Mouse (Mus musculus): ENCODE data around the gene Coro2b.
"Not testable (repeated sequence)": the region's sequence is repeated elsewhere in the genome, so short reads cannot be mapped to it uniquely, and the experiment has no call there.

Gene Coro2b

DNA sequence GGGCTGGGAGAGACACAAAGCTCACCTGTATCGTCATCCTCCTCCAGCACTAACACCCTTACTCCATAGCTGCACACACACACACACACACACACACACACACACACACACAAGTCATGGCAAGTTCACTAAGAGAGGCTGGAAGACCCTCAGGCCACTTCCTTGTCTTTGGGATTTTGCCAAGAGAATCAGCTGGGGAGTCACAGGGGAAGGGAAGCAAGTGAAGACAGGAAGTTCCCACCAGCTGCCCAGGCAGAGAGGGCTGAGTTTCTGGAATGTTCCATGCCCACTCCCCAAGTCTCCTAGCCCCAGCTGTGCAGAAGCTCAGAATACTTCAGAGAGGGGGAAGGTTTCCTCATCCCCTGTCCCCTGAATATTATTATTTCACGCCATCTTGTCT, 62.6 kb downstream of the Coro2b start:
- ATAC-seq (ENCODE audit: low TSS enrichment) = no peak

- no peak for ATAC-seq (ENCODE audit: low TSS enrichment)
Observed at GRCm38 (mm10) chr9:62471541-62472189, 65.2 kb downstream of the Coro2b start.

GRCm38 (mm10) chr9:62471041-62471440, 65.8 kb downstream of the Coro2b start:
- no peak for ATAC-seq (ENCODE audit: low TSS enrichment)

DNA sequence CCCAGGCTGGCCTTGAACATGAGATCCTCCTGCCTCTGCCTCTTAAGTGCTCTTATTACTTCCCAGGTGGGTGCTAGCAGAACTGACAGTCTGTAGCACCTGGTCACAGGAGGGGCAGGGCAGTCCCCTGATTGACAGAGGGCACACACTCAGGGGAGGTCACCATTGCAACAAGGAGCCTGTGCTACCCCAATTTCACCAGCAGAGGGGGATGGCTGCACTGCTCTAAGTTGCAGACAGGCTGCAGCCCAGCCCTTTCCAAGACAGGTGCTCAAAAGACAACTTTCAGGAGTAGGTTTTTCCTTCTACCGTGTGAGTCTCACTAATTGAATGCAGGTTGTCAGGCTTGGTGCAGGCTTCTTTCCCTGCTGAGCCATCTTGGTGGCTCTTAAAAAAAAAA, 66.4 kb downstream of the Coro2b start:
- peak; percentile 56; the same call in 1 of the 2 replicates for ATAC-seq (ENCODE audit: low TSS enrichment)

DNA sequence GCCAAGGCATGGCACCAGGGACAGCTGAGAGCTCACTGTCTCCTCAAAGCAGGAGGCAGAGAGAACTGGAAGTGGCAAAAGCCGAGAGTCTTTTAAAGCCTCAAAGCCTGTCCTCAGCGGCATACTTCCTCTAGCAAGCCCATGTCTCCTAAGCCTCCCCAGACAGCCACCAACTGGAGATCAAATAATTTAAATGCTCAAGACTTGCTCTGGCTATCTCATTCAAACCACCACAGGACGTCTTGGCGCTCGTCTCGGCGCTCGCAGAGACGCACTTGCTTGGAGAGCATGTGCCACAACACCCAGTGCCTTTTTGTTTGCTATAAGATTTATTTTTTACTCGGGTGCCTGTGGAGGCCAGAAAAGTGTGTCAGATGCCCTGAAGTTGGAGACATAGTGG, 67.1 kb downstream of the Coro2b start:
- no peak for ATAC-seq (ENCODE audit: low TSS enrichment)

- 0 out of 2 replicates have a peak, but pooled peaks have one; percentile 20 for ATAC-seq (ENCODE audit: low TSS enrichment)
Observed at GRCm38 (mm10) chr9:62469143-62469542, 67.7 kb downstream of the Coro2b start.

- no peak for ATAC-seq (ENCODE audit: low TSS enrichment)
Observed at GRCm38 (mm10) chr9:62467413-62467784, 69.4 kb downstream of the Coro2b start.

DNA sequence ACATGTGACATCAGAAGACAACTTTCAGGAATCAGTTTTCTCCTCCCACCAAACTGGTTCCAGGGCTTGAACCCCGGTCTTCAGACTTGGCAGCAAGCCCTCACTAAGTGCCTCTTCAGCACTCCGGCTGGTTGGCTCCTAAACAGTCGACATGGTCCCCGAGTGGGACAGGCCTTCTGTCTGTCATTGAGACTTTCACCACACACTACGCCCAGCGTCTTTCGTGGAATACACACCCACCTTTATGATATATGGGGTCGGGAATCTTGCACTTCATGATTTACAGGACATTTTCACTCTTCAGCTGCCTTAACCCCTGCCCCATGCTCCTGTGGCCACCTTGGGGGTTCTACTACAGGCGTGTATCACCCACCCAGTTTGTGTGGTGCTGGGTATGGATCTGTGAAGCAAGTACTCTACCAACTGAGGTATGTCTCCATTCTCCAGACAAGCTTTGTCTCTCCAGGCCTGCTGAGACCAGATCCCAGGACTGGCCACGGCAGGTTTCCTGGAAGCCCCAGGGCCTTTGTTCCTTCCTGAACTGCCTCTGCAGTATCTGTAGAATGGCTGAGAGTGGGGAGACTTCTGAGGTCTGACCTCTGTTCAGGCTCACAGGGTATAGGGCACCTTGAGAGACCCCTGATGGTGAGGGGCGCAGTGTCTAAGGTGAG, 70.0 kb downstream of the Coro2b start:
- ATAC-seq (ENCODE audit: low TSS enrichment) = no peak

DNA sequence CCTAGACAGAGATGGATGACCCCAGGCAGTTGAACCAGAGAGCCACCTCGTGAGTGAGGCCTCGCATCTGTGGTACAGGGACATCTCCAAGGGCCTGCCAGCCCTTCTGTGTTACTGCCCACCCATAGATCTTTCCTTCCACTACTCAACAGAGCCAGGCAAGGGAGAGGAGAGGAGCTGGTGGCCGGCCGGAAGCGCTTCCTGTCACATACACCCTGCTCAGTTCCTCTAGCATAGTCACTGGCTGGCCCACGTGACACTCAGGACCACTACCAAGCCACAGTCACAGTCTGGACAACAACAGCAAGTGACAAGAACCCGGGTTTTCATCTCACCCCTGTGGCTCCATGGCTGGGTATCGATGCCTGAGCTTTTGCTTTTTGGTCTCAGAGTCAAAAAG, 70.8 kb downstream of the Coro2b start:
- ATAC-seq (ENCODE audit: low TSS enrichment) = no peak

- no peak for ATAC-seq (ENCODE audit: low TSS enrichment)
Observed at GRCm38 (mm10) chr9:62464727-62465126, 72.1 kb downstream of the Coro2b start.

DNA sequence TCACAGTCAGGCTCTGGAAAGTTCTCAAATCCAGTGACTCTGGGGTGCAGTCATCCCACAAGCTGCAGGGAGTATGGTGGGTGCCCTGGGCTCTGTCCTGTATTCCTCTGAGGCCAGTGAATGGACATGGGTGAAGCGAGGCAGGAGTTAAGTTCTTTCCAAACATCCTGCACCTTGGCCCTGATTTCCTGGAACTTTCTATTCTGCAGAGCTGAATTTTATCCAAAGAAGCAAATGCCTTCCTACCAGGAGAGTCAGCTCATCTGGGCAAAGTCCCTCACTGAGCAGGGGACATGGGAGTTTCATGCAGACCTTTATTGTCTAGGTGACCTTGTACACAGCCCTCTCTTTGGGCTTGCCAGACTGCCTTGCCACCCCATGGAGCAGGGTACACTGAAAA, 75.1 kb downstream of the Coro2b start:
- no peak for ATAC-seq (ENCODE audit: low TSS enrichment)

DNA sequence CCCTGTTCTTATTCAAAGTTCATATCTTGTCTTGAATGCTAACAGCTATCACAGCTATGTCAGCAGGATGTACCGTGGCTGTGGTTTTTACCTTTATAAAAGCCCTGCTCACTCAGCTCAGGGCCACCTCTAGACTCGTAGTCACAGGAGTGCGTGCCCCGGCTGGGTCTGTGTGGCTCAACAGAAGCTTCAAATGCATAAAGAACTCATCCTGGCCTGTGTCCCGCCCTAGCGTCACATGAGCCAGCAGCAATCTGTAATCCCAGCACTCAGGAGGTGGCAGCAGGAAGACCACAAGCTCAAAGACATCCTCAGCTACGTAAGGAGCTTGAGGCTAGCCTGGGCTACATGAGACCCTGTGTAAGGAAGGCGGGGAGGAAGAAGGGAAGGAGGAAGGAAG, 75.7 kb downstream of the Coro2b start:
- no peak for ATAC-seq (ENCODE audit: low TSS enrichment)

DNA sequence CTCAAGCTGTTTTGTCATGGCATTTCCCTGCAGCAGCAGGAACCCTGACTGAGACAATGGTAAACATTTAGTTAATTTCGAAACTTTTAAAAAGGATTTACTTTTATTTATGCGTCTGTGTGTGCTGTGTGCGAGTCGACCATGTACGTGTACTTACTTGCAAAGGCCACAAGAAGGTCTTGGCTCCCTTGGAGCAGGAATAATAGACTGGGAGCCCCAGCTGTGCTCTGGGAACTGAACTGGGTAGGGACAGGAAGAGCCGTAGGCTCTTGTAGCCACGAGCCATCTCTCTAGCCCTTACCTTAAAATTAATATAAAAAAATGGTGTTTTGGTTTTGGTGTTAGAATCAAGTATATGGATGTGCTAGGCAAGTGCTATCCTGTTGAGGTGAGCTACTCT, 76.8 kb downstream of the Coro2b start:
- no peak for ATAC-seq (ENCODE audit: low TSS enrichment)

- no peak for ATAC-seq (ENCODE audit: low TSS enrichment)
Observed at GRCm38 (mm10) chr9:62458457-62458856, 78.4 kb downstream of the Coro2b start.

GRCm38 (mm10) chr9:62456015-62456414, 80.8 kb downstream of the Coro2b start:
- peak; percentile 16; the same call in 1 of the 2 replicates for ATAC-seq (ENCODE audit: low TSS enrichment)

GRCm38 (mm10) chr9:62455210-62455969, 81.5 kb downstream of the Coro2b start:
- no peak for ATAC-seq (ENCODE audit: low TSS enrichment)

GRCm38 (mm10) chr9:62452373-62452993, 84.4 kb downstream of the Coro2b start:
- ATAC-seq (ENCODE audit: low TSS enrichment) = peak; percentile 55; the same call in 1 of the 2 replicates

GRCm38 (mm10) chr9:62451585-62452372, 85.1 kb downstream of the Coro2b start:
- peak; percentile 72 for ATAC-seq (ENCODE audit: low TSS enrichment)

DNA sequence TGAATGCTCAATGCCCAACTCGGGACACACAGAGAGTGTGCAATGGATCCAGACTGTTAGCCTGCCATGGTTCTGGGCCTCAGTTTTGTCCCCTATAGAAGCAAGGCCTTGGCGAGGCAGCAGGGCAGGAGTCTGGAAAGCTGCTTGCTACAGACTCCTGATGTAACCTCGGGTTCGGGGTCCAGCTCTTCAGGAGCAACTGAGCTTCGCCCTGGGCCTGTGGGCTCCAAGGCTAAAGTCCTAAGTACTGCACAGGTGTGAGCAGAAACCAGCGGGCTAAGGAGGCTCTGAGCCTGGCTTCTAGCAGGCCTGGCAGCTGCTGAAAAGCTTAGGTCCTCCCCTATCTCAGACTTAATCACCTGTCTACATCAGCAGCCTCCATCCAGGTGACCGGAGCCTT, 86.0 kb downstream of the Coro2b start:
- ATAC-seq (ENCODE audit: low TSS enrichment) = no peak

GRCm38 (mm10) chr9:62450355-62450754, 86.5 kb downstream of the Coro2b start:
- no peak for ATAC-seq (ENCODE audit: low TSS enrichment)

- ATAC-seq (ENCODE audit: low TSS enrichment) = not testable (repeated sequence)
Observed at GRCm38 (mm10) chr9:62447337-62447736, 89.5 kb downstream of the Coro2b start.

DNA sequence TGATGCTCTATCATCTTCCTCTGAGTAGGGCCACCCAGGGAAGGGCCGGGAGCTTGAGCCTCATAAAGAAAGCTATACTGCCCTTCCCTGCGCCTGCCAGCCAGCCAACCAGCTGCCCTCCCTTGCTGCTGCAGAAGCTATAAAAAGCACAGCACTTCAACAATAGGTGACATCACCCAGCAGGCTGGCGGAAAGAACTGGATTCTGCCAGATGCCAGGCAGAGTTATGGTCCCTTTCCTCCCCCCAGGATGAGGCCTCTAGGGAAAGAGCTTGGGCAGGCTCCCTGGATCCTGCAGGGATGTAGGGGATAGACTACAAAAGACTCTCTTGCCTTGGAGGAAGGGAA, 98.1 kb downstream of the Coro2b start:
- ATAC-seq (ENCODE audit: low TSS enrichment) = peak; percentile 92
